Mouse (Mus musculus) neural tube, embryonic 11.5 days (tissue): ENCODE data around the gene Hoxa7. TPM values are rescaled to one million over a fixed set of nuclear protein-coding genes. Genes with fewer than 3 reads are reported as not detected.

Experiments
- ATAC-seq: fragments of 200-750 bp; cut with Nextera tagmentation; 2 replicates; pipeline ENCODE4 v1.8.0; 2017; ENCODE audit warnings: moderate number of reproducible peaks, mild to moderate bottlenecking, moderate TSS enrichment, moderate library complexity; ENCODE audit not compliant: insufficient read depth, low FRiP score, low TSS enrichment
- DNase-seq: peaks from one replicate; pipeline ENCODE4 v3.0.0-alpha.2; 2015; ENCODE audit warnings: low spot score
- H3K27ac ChIP-seq: fragments of 300-500 bp; sonication (generic); 2 replicates; pipeline ENCODE4 v1.5.1; 2014; ENCODE audit warnings: low read depth, mild to moderate bottlenecking, low read length
- H3K27me3 ChIP-seq: fragments of 300-500 bp; sonication (generic); 2 replicates; pipeline ENCODE4 v1.6.1; 2014; ENCODE audit warnings: mild to moderate bottlenecking, low read length, mixed read lengths; ENCODE audit not compliant: control insufficient read depth, insufficient read depth
- H3K36me3 ChIP-seq: fragments of 300-500 bp; sonication (generic); 2 replicates; pipeline ENCODE4 v1.6.1; 2014; ENCODE audit warnings: mild to moderate bottlenecking, low read length, moderate library complexity, mixed read lengths; ENCODE audit not compliant: control insufficient read depth, insufficient read depth
- H3K4me1 ChIP-seq: fragments of 300-500 bp; sonication (generic); 2 replicates; pipeline ENCODE4 v1.6.1; 2014; ENCODE audit warnings: low read length, mixed read lengths; ENCODE audit not compliant: control insufficient read depth, insufficient read depth
- H3K4me2 ChIP-seq: fragments of 300-500 bp; sonication (generic); 2 replicates; pipeline ENCODE4 v1.6.1; 2014; ENCODE audit warnings: low read depth, mild to moderate bottlenecking, moderate library complexity
- H3K4me3 ChIP-seq: fragments of 300-500 bp; sonication (generic); 2 replicates; pipeline ENCODE4 v1.5.1; 2014; ENCODE audit warnings: low read depth, low read length
- H3K9ac ChIP-seq: fragments of 300-500 bp; sonication (generic); 2 replicates; pipeline ENCODE4 v1.6.1; 2014; ENCODE audit warnings: mild to moderate bottlenecking, low read length
- H3K9me3 ChIP-seq: fragments of 300-500 bp; sonication (generic); 2 replicates; pipeline ENCODE4 v1.6.1; 2016; ENCODE audit warnings: low read length; ENCODE audit not compliant: control insufficient read depth
- WGBS: fragments of 180-500 bp; shearing (Covaris S2); extraction: QIAGEN DNeasy Blood & Tissue Kit; methylation state at CpG from one replicate; pipeline ENCODE4 v1.1.7; 2014; 5-methylcytosine and 5-hydroxymethylcytosine counted together
- polyA plus RNA-seq: library from polyadenylated mRNA; unstranded; fragments of >200 nt; fragmentation: Nextera tagmentation; extraction: Ambion mirVana; gene quantifications from 2 replicates; pipeline ENCODE4 v1.2.1, GENCODE M21; 2014

Hoxa7 gene
- polyA plus RNA-seq, 1 experiment from 2014 or later: 61.2 TPM

DNA sequence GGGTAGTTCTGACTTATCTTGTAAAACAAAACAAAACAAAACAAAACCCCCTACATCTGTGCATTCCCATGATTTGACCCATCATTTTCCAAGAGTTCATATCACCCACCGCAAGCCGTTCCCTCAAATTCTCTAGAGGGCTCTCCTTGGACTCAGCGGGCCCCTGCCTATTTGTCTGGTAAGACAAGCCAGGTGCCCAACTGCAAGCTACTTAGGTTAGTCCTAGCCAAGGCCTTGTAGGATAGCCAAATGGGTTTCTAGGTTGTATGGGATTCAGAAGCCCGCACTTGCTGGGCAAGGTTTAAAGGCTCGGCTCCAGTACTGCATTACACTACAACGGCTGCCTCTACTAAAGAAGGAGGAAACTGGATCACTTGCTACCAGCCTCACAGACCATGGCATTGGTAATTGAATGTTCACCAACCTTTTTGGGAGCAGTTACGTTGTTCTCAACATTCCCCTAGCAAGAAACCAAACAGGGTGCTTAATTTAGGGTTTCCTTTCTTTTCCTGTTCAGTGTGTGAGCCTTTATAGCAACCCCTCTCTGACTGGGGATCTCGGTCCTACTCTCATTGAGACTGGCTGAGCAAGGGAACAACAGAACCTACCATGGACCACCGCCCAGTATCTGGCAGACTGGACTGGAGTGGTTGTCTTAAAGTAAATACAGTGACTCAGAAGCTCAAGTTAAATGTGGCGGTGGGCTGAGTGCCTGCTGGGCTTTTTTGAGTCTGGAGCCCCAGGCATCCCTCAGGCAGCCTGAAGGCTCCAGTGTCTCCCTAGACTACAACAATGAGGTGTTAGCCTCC lies 15.9 kb upstream of the Hoxa7 start:
- H3K4me2 ChIP-seq: peak overlapping the region; percentile 57
- WGBS: 3% methylated on average over 10 of the region's 10 CpGs
- H3K9ac ChIP-seq: peak overlapping the region; percentile 94
- H3K9me3 ChIP-seq: no peaks in the 10 kb centered on the region
- no peak for ATAC-seq
- DNase-seq: no peak
- peak overlapping the region; percentile 65 for H3K4me3 ChIP-seq
- H3K27me3 ChIP-seq: peaks cover 89% of the 10 kb centered on the region
- no peaks in the 10 kb centered on the region; the same call in 1 of the 2 replicates for H3K4me1 ChIP-seq
- peak overlapping the region; percentile 23; the same call in 1 of the 2 replicates for H3K27ac ChIP-seq
- no peaks in the 10 kb centered on the region for H3K36me3 ChIP-seq

DNA sequence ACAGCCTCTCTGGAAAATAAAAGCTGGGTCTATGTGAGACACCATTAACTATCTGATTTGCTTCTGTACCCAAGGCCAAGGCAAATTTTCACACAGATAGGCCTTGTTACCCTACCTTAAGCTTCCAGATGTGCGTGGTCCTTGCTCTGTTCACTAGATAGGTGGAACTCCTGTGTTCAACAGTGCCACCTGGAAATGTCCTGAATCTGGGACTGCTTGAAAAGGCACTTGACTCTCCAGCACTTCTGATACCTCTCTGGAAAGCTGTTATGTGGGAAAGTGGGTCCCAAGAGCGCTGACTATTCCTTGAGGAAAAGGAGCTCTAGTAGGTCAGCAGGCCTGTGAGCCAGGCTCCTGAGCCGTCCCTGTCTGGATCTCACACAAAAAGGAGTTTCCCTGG lies 15.2 kb upstream of the Hoxa7 start:
- DNase-seq (no peak), ATAC-seq (no peak)
- WGBS: 14% methylated on average over 3 of the region's 3 CpGs
- peaks cover 84% of the 10 kb centered on the region for H3K27me3 ChIP-seq
- H3K9me3 ChIP-seq: no peaks in the 10 kb centered on the region
- H3K4me3 ChIP-seq: peak overlapping the region; percentile 65
- H3K27ac ChIP-seq: no peak overlapping the region
- H3K36me3 ChIP-seq: no peaks in the 10 kb centered on the region
- peak overlapping the region; percentile 94 for H3K9ac ChIP-seq
- no peaks in the 10 kb centered on the region; the same call in 1 of the 2 replicates for H3K4me1 ChIP-seq
- H3K4me2 ChIP-seq: peak overlapping the region; percentile 57

GRCm38 (mm10) chr6:52235866-52236265 lies 14.2 kb upstream of the Hoxa7 start:
- WGBS: 21% methylated on average over 6 of the region's 6 CpGs
- no peaks in the 10 kb centered on the region; the same call in 1 of the 2 replicates for H3K4me1 ChIP-seq
- no peaks in the 10 kb centered on the region for H3K36me3 ChIP-seq
- H3K9ac ChIP-seq: peak overlapping the region; percentile 94; the same call in 1 of the 2 replicates
- H3K4me2 ChIP-seq: peak overlapping the region; percentile 57
- H3K9me3 ChIP-seq: no peaks in the 10 kb centered on the region
- ATAC-seq (no peak), DNase-seq (no peak)
- peak overlapping the region; percentile 65 for H3K4me3 ChIP-seq
- H3K27me3 ChIP-seq: peaks cover 76% of the 10 kb centered on the region
- H3K27ac ChIP-seq: no peak overlapping the region

DNA sequence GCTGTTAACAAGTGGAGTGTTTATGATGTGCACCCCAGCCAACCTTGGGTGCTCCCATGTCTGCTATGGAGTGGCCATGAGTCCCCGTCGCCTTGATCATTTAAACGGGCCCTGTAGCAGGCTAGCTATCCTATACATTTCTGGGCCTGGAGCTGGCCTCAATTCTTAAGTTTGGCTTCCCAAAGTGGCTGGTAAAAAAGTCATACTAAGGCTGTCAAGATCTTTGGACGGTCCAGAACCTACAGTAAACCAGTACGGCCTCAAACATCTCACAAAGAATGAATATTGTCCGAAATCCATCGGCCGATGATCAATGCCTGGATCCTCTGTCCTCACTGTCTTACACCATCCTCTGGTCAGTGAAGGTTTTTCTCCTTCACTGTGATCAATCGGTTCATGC lies 13.6 kb upstream of the Hoxa7 start:
- 25% methylated on average over 9 of the region's 9 CpGs for WGBS
- DNase-seq (no peak), ATAC-seq (no peak)
- Histone ChIP-seq H3K36me3 (no peaks in the 10 kb centered on the region), H3K4me2 (peak overlapping the region; percentile 57), H3K4me3 (peak overlapping the region; percentile 65), H3K27ac (peak overlapping the region; percentile 53), H3K9ac (peak overlapping the region; percentile 94), H3K27me3 (peaks cover 70% of the 10 kb centered on the region), H3K4me1 (no peaks in the 10 kb centered on the region; the same call in 1 of the 2 replicates), H3K9me3 (no peaks in the 10 kb centered on the region)

DNA sequence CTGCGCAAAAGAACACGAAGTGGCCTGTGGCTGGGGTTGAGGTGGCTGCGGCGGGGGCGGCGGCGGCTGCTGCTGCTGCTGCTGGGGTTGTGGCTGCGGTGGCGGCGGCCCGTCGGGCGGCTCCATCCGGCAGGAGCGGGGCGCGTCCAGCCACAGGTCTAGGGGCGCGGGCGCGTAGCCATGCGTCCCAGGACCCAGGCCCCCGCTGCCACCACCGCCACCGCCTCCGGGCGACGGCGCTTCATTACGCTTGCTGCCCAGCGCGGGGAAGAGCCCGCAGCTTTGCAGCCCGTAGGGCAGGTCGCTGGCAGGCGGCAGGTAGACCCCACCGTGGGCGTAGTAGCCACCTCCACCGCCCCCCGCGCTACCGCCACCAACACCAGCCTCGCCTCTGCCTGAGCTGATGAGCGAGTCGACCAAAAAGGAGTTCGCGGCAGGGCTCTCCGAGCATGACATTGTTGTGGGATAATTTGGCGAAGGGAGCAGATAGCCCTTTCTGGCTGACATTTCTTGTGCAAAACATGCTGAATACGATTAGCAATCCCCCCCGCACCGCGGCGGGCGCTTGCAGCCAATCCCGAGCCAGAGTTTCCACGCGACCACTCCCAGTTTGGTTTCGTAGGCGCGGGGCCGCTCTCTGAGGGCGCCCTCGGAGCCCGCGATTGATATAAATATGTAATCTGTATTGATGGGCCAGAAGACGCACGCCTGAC lies 12.9 kb upstream of the Hoxa7 start:
- Histone ChIP-seq H3K27ac (peak overlapping the region; percentile 91), H3K4me2 (peak overlapping the region; percentile 57), H3K9ac (peak overlapping the region; percentile 94), H3K4me3 (peak overlapping the region; percentile 65), H3K9me3 (no peaks in the 10 kb centered on the region), H3K4me1 (no peaks in the 10 kb centered on the region; the same call in 1 of the 2 replicates), H3K27me3 (peaks cover 66% of the 10 kb centered on the region), H3K36me3 (no peaks in the 10 kb centered on the region)
- 1% methylated on average over 62 of the region's 68 CpGs for WGBS
- no peak for DNase-seq
- peak; percentile 17 for ATAC-seq

DNA sequence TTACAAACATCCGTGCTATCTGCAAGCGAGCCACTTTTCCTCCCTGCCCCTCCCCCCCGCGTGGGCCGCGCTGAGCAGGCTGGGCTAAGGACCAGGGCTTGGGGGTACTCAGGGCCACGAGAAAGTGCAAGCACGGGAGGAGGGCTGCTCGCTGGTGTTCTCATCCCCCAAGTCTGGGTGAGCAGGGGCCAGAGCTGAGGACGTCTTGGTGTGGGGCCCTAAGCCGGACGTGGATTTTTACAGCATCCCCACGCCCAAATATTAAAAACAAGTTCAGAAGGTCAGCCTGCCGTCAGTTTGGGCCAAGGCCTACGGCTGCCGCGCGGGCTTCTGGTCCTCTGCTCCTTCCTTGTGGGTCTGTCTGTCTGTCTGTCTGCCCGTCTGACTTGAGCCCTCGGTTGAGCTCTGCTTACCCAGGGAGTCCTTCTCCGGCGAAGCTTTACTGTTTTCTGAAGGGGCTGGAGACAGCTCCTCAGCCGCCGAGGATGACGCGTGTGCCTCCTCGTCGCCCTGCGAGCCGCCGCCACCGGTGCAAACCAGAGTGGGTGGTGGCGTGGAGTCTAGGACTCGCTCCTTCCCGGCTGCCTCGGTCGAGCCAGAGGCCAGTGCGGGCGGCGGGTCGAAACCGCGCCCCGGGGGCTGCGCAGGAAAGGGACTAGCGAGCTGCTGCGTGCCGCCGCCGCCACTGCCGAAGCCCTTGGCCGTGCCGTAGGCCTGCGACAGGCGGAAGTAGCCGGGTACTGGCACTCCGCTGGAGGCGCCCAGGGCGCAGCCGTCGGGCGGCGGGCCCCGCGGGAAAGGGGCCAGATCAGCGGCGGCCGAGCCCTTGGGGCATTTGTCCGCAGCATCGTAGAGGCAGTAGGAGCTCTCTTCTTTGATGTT lies 12.1 kb upstream of the Hoxa7 start:
- peak overlapping the region; percentile 57 for H3K4me2 ChIP-seq
- ATAC-seq: no peak
- peak overlapping the region; percentile 91 for H3K27ac ChIP-seq

DNA sequence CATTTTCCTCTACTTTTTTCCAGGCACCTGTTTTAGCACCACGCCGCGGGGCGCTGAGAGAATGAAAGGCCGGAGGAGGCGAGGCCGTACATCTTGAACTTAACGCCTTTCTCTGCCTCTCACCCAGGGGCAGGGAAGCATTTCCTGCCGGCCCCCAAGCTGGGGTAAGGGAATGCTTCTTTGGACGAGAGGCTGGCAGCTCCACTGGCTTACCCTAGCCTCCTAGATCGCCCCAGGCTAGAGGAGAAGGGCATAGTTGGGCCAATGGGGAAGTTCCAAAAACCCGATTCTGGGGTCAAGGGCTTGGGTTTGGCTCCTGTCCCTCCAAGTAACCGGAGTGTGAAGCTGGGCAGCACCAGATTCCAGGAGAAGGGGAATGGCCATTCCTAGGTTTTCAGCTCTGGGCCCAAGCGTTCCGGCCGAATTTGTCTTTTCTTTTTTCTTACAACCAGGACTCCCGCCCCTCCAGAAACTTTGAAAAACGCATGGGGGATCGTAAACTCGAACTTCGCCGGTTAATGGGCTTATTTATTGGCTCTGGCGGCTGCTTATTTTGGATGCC lies 11.4 kb upstream of the Hoxa7 start:
- H3K9ac ChIP-seq: peak overlapping the region; percentile 94
- peak; percentile 8; the same call in 1 of the 2 replicates for ATAC-seq
- peaks cover 61% of the 10 kb centered on the region for H3K27me3 ChIP-seq
- H3K9me3 ChIP-seq: no peaks in the 10 kb centered on the region
- peak overlapping the region; percentile 57 for H3K4me2 ChIP-seq
- H3K27ac ChIP-seq: peak overlapping the region; percentile 91
- DNase-seq: peak; percentile 60
- no peaks in the 10 kb centered on the region for H3K36me3 ChIP-seq
- peak overlapping the region; percentile 65 for H3K4me3 ChIP-seq
- 1% methylated on average over 23 of the region's 23 CpGs for WGBS
- no peaks in the 10 kb centered on the region; the same call in 1 of the 2 replicates for H3K4me1 ChIP-seq

More for the DNA sequence above, 12.1 kb upstream of the Hoxa7 start:
- Histone ChIP-seq H3K4me1 (no peaks in the 10 kb centered on the region; the same call in 1 of the 2 replicates), H3K9me3 (no peaks in the 10 kb centered on the region), H3K36me3 (no peaks in the 10 kb centered on the region), H3K9ac (peak overlapping the region; percentile 94), H3K4me3 (peak overlapping the region; percentile 65), H3K27me3 (peaks cover 62% of the 10 kb centered on the region)
- under 1% methylated on average over 55 of the region's 70 CpGs for WGBS
- DNase-seq: peak; percentile 56

DNA sequence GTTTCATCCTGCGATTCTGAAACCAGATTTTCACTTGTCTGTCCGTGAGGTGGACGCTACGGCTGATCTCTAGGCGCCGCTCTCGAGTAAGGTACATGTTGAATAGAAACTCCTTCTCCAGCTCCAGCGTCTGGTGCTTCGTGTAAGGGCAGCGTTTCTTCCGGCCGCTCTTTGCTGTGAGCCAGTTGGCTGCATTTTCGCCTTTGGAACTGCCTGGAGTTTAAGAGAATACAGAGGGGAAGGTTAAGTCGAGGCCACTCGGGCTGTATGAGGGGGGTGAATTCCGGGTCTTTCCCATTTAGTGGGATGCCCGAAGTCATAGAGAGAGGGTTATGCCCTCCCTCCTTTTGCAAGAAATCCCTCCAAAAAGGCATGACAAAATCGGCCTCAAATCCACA lies 10.9 kb upstream of the Hoxa7 start:
- Histone ChIP-seq H3K4me3 (peak overlapping the region; percentile 65), H3K9ac (peak overlapping the region; percentile 94), H3K36me3 (no peaks in the 10 kb centered on the region), H3K27ac (peak overlapping the region; percentile 91), H3K9me3 (no peaks in the 10 kb centered on the region), H3K4me2 (peak overlapping the region; percentile 57), H3K27me3 (peaks cover 58% of the 10 kb centered on the region), H3K4me1 (peaks cover under 1% of the 10 kb centered on the region; the same call in 1 of the 2 replicates)
- DNase-seq: peak; percentile 68
- under 1% methylated on average over 18 of the region's 18 CpGs for WGBS
- ATAC-seq: no peak; the same call in 1 of the 2 replicates
